Mouse (Mus musculus): ENCODE data around the gene Hist1h1d.
A peak's percentile ranks its signal among the peaks of the same experiment; 100 is the strongest.
"Not testable (repeated sequence)": the region's sequence is repeated elsewhere in the genome, so short reads cannot be mapped to it uniquely, and the experiment has no call there.

Gene Hist1h1d

DNA sequence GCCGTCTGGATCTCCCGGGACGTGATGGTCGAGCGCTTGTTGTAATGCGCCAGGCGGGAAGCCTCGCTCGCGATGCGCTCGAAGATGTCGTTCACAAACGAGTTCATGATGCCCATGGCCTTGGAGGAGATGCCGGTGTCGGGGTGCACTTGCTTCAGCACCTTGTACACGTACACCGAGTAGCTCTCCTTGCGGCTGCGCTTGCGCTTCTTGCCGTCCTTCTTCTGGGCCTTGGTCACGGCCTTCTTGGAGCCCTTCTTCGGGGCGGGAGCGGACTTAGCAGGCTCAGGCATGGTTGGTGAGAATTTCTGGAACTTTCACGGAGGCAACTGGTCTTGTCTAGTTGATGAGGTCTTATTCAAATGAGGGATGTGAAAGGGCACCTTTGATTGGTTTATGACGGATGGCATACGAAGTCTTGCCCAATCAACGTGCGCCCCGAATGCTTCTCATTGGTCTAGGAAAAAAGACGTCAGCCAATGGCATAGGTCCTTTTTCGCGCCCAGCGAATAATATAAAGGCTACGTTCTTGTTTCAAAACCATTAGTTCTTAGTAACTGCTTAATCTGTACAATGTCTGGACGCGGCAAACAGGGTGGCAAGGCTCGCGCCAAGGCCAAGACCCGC is 20.9 kb downstream of the Hist1h1d start, which contains the start of the genes Hist1h2bf and Hist1h2ad:
TSS of gene Hist1h2bf (minus strand) at position 299 of the 627 bp plus-strand sequence.
TSS of gene Hist1h2ad (plus strand) at position 484 of the 627 bp plus-strand sequence.
- peak; percentile 94 for DNase-seq

DNA sequence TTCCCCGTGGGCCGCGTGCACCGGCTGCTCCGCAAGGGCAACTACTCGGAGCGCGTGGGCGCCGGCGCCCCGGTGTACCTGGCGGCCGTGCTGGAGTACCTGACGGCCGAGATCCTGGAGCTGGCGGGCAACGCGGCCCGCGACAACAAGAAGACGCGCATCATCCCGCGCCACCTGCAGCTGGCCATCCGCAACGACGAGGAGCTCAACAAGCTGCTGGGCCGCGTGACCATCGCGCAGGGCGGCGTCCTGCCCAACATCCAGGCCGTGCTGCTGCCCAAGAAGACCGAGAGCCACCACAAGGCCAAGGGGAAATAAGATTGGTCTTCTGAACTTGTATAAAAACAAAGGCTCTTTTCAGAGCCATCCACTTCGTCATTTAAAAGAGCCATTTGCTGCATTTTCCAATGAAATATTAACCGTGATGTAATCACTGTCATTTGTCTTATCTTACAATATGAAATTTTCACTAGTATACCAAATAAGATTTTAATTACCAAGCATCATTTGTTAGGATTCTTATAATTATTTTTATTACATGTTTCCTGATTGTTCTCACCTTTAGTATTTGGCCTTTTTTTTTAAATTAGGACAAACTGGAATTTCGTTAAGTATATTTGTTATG is 21.6 kb downstream of the Hist1h1d start:
- not testable (repeated sequence) for DNase-seq

DNA sequence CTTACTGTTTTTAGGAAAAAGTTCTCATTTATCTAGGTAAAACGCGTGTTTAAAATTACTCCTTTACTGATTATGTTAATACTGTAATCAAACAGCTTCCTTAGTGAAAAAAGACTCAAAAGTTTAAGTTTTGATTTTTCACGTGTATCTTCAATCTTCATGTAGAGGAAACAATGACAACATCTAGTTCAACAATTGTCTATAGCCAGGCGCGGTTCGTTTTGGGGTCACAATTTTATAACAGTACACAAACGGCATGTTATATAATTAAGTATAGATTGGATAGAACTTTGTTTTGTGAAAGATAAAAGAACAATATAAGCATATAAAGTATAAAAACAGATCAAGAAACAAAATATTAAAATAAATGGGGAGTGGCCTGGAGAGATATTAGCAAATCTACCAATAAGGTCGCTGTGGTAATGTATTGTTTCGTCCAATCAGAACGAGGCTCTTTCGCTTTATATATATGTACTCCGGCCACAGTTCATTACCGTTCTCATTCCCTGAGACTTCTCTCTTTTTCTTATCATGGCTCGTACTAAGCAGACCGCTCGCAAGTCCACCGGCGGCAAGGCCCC is 22.3 kb downstream of the Hist1h1d start, which contains the start of gene Hist1h3d:
TSS of gene Hist1h3d (plus strand) at position 493 of the 581 bp plus-strand sequence.
- peak; percentile 74 for DNase-seq

DNA sequence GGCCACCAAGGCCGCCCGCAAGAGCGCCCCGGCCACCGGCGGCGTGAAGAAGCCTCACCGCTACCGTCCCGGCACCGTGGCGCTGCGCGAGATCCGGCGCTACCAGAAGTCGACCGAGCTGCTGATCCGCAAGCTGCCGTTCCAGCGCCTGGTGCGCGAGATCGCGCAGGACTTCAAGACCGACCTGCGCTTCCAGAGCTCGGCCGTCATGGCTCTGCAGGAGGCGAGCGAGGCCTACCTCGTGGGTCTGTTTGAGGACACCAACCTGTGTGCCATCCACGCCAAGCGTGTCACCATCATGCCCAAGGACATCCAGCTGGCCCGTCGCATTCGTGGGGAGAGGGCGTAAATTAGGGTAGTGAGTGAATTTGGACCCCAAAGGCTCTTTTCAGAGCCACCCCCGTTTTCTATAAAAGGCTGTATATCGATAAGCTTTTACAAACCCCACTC is 22.8 kb downstream of the Hist1h1d start:
- peak; percentile 35 for DNase-seq

DNA sequence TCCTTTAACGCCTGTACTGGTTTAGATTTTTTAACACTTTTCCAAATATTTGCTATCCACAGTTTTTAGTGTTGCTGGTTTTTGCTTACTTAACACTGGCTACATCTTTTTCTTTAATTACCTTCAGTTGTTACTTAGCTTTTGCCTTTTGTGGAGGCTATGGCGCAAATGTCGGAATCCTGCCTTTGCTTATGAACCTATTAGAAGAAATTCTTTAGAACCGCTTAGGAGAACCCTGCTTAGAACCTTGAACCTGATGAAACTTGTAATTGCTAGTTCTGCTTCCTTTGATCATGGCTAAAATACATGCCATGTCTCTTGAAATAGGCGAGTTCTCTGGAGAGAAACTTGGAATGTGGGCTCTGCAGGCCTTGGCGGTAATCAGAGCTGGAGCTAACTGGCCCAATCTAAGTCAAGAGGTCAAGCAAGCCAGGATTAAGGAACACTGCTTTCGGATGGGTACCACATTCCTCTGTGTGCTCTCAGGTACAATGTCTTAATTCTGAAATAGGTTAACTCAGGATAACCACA is 23.4 kb downstream of the Hist1h1d start:
- DNase-seq, result peak; percentile 38

DNA sequence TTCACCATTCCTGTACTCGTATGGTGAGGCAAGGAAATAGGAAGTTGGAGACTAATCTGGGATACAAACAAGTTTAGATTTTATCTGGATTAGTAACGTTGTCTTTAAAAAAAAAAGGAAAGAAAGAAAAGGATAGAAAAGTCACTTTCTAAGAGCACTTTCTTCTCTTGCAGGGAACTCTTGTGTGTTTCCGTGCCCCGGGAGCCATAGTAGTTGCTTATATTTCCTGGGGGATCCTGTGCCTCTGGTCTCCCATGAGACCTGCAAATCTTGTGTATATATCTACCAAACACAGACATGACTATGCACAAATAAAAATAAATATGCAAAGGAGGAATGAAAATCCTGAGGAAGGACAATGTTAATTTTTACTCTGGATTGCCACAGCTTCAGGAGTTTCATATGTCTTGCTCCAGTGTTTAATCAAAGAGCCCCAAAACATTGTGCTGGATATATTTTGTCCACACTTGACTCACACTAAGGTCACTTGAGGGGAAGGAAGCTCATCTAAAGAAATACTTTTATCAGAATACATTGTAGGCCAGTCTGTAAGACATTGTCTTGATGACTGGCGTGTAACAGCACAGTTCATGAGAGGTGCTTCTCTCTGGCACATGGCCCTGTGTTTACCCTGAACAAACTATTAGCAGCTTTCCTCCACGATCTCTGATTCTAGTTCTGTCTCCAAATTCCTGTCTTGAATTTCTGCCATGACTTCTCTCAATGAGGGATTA is 24.0 kb downstream of the Hist1h1d start:
- peak; percentile 28 for DNase-seq

DNA sequence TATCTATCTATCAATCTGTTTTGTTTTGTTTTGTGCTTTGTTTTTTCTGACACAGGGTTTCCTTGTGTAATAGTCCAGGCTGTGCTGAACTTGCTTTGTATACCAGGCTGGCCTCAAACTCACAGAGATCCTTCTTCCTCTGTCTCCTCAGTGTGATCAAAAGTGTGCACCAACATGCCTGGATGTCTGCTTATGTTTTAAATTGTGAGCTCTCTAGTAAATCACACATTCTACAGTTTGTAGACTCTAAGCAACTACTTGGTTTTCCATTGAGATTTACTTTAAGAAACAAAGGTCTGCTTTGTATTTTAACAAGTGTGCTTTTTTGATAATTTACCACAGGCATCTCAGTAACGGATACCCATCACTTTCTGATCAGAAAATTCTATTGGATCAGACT is 24.8 kb downstream of the Hist1h1d start:
- DNase-seq, result no peak

DNA sequence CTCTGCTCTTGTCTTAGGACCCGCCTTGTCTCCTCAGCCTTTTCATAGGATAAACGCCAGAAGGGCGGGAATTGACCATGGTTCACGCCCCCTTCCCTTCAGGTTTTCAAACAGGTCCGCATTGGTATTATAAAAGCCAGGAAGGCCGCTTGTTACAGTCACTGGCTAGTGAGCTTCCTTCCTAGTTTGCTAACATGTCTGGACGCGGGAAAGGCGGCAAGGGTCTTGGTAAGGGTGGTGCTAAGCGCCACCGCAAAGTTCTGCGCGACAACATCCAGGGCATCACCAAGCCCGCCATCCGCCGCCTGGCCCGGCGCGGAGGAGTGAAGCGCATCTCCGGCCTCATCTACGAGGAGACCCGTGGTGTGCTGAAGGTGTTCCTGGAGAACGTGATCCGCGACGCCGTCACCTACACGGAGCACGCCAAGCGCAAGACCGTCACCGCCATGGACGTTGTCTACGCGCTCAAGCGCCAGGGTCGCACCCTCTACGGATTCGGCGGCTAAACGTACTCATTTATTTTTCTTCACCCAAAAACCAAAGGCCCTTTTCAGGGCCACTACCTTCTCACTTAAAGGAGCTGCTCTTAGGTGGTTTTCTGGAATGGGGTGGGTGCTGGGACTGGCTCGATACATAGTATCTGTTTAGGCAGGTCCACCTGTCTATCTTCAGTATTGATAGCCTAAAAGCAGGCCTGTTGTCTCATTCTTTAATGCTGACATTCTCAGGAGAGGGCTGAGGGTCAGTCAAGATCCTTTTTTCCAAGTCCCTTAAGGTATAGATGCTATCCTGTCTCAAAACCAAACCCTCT is 28.6 kb downstream of the Hist1h1d start, which contains the start of gene Hist1h4d:
TSS of gene Hist1h4d (plus strand) at position 191 of the 811 bp plus-strand sequence.
- DNase-seq, result peak; percentile 94

DNA sequence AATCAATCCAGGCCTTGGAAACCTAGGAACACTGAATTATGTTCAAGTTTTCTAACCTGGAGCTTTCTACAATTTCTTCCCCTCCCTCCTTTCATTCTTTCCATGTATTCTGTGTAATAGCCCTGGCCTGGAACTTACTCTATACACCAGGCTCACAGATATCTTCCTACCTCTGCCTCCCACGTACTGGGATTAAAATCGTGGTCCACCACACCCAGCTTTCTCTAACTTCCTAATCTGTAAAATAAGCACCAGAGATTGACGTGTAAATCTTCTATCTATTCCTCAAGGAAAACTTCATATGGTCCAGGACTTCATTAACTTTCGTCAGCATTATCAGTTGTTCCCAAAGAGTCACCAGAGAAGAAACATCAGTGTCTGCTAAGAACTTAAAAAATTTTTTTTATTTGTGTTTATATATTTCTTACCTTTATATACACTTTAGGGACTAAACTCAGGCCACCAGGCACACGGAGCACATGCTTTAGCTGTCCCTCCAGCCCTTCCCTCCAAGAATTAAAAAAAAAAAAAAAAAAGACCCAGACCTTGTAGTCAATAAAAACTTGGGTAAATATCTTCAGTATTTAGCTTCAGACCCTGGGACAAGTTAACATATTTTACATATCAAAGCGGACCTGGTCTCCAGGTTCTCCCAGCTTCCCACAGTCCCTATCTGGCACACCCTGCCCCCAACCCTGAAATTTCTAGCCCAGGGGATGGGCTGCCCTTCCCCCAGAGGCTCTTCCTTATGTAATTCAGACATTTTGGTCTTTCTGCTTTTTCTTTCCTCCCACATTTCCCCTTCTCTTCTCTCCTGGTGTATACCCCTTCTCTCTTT is 29.4 kb downstream of the Hist1h1d start:
- DNase-seq, result peak; percentile 25

DNA sequence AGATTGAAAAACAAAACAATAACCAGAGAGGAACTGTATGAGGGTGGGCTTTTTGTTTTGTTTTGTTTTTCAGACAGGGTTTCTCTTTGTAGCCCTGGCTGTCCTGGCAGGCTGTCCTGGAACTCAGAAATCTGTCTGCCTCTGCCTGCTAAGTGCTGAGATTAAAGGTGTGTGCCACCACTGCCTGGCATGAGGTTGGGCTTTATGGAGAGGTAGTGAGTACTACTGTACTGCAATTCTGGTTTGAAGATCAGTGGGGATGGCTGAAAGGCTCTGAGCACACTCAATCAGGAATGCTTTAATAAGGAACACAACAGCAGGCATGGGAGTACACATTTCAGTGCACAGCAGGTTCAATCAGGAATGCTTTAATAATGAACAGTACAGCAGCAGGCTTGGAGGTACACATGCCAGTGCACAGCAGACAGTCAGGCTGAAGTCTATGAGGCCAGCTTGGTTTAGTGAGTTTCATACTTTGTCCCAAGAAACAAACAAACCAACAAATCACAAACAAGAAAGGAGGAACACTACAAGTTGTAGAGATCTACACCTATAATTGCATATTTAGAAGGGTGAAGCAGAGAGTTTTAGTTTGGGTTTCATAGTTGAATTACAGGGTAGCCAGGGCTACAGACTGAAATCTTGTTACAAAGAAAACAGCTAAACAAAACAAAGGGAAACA is 30.5 kb downstream of the Hist1h1d start:
- DNase-seq, result no peak

DNA sequence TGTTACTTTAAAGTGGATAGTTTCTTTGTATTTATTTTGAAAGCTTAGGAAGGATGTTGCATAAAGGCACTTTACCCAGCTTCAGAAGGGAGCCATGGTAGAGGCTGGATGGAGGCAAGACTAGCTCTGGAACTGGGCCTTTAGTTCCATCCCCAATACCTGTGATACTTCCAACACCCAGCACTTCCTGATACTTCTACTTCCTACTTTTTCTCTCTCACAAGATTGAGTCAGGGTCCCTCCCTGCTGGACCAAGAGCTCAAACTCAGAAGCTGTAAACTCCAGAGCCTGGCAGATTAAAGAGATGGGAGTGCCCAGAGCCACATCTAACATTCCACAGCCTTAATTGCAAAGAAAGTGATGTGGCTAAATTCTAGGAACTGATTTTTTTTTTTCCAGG is 31.3 kb downstream of the Hist1h1d start:
- peak; percentile 31 for DNase-seq

DNA sequence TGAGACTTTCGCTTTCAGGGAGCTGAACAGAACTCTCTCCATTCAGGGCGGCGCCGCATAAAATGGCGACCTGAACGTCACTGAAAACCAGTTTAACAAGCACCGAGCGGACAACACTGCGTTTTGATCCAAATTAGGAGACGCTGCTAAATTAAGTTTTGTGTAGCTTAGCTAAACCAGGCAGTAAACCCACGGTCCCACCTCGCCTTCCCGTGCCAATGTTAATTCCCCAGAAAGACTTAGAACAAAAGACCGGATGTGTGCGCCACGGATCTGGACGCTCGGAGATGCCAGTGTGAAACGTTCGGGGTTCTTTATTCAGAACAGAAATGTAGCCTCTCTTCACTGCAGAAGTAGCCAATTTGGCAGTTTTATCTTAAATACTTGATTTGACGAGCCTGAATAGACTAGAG is 32.0 kb downstream of the Hist1h1d start:
- DNase-seq, result peak; percentile 85

DNA sequence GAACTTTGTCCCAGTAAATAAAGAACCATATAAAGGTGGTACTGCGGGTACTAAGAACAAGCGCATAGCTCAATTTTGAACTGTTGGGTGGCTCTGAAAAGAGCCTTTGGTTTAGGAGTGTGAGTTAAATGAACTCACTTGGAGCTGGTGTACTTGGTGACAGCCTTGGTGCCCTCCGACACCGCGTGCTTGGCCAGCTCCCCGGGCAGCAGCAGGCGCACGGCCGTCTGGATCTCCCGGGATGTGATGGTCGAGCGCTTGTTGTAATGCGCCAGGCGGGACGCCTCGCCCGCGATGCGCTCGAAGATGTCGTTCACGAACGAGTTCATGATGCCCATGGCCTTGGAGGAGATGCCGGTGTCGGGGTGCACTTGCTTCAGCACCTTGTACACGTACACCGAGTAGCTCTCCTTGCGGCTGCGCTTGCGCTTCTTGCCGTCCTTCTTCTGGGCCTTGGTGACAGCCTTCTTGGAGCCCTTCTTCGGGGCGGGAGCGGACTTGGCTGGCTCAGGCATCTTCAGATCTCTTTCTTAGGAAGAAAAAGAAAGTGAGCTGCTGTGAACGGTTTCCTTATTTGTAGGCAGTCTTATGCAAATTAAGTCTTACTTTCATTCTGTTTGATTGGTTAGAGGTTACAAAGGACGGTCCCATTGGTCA is 32.5 kb downstream of the Hist1h1d start:
- peak; percentile 86 for DNase-seq

DNA sequence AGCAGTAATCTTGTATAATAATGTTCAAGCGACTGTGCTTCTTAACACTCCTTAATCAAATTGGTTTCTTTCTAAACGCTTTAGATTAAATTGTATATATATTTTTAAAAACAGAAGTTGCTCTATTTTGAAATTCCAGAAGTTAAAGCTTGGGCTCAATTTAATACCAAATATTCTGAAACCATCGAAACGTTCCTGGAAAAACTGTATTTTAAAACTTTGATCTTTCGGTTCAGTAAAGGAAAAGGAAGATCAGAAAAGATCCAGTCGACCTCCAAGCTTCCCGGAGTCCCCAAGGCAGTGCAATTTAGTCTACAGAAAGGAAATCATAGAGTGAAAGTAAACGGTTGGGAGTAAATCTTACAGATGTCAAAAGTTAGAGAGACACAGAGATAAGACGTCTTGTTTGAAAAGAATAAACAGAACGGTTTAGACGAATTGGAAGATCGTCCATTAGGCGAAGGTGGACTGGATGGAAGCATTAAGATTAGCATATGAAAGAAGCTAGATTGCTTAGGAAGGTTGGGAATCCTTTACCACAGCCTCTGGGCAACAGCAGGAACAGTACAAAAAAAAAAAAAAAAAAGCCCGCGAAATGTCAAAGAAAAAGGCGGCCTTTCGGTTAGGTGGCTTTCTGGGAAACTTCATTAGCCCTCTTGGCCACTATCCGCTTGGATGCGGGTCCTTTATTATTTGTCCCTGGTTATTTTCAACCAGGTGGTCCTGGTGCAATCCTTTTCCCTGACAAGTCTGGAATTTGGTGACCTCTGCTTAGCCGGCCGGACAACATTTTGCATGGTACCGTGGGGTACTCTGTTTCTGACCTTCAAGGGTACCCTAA is 33.3 kb downstream of the Hist1h1d start:
- DNase-seq, result peak; percentile 19

DNA sequence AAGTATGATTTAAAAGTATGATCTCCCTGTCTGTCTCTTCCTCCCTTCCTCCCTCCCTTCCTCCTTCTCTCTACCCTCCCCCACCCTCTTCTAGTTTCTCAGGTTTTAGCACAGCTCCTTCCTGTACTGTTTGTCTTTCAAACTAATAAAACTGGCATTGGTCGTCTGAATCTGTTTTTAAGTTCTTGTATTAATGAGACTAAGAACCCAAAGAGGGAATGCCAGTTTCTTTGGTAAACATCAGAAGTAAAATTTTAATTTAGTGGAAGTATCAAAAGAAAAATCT is 33.8 kb downstream of the Hist1h1d start:
- no peak for DNase-seq

DNA sequence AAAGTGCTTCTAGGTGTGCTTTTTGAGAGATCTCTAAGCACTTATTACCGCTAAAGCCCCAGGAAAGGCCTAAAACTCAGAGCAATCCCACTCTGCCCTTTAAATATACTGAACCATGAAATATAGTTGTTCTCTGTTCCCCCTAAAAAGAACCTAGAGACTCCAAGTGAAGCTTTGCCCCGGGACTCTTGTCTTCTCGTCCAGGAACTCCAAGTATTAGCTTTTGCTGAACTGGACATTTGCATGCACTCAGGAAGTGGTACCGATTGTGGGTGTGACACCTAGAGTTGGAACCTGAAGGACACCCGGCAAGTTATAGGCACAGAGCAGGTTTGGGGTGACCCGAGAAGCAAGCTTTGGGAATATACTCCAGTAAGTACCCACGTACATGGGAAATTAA is 38.1 kb downstream of the Hist1h1d start:
- no peak for DNase-seq

DNA sequence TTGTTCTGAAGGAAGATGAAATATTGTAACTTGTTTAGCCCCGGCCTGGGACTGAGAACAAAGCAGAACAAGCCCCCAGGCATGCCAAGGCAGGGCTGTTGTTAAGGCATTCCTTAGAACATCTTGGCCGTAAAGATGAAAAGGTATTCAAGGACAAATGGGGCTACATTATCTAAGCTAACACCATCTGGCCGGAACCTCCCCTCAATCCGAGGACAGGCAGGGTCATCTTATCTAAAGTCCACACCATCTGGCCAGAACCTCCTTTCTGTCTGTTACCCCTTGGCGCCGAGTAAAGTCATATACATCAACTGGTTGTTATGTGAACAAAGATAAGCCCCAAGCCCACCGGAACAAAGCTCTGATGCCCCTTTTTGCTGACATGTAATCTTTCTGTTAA is 38.8 kb downstream of the Hist1h1d start:
- DNase-seq, result not testable (repeated sequence)

DNA sequence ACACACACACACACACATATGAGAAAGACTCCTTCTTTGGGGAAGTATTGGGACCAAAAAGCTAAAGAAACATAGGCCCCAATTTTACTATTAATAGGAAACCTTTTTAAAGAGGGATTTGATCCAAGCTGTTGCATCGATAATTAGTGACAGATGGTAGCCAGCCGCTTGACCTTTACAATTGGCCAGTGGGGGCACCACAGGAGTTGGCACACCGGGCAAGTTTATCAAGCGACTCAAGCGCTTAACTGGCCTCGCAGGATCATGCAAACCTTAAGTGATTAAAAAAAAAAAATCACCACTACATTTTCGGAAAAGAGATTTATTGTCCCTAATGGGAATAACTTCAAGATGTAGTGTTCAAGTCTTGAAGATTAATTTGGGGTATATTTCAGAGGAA is 39.6 kb downstream of the Hist1h1d start:
- DNase-seq, result no peak

All from liver (tissue).